Mouse (Mus musculus) right cerebral cortex, adult 2 months (tissue): ENCODE data around the gene Scamp3.

Experiments
- DNase-seq, 2 experiments: peaks; one replicate each; pipeline ENCODE4 v3.0.0; 2021 to 2022; ENCODE audit warnings: low spot score in 2 of 2

Gene Scamp3

GRCm38 (mm10) chr3:89226361-89226760 lies 49.1 kb downstream of the Scamp3 start:
- DNase-seq, result no peak

GRCm38 (mm10) chr3:89226900-89227299 lies 49.6 kb downstream of the Scamp3 start, which contains the start of gene Mtx1:
Gene Mtx1 (minus strand): TSS chr3:89227088.
- no peak for DNase-seq

- peak; percentile 92 to 96 for DNase-seq
Observed at GRCm38 (mm10) chr3:89227307-89228179, 50.3 kb downstream of the Scamp3 start.

- DNase-seq, result peak; percentile 88 to 89
Observed at GRCm38 (mm10) chr3:89228180-89228549, 50.9 kb downstream of the Scamp3 start.

- DNase-seq, result no peak
Observed at GRCm38 (mm10) chr3:89228836-89229235, 51.6 kb downstream of the Scamp3 start, which contains the start of gene Muc1. Gene Muc1 (plus strand): TSS chr3:89229057.

GRCm38 (mm10) chr3:89229276-89229675 lies 52.0 kb downstream of the Scamp3 start:
- DNase-seq, result no peak

DNA sequence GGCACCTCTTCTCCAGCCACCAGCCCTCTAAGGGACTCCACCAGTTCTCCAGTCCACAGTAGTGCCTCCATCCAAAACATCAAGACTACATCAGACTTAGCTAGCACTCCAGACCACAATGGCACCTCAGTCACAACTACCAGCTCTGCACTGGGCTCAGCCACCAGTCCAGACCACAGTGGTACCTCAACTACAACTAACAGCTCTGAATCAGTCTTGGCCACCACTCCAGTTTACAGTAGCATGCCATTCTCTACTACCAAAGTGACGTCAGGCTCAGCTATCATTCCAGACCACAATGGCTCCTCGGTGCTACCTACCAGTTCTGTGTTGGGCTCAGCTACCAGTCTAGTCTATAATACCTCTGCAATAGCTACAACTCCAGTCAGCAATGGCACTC lies 53.3 kb downstream of the Scamp3 start:
- no peak for DNase-seq

DNA sequence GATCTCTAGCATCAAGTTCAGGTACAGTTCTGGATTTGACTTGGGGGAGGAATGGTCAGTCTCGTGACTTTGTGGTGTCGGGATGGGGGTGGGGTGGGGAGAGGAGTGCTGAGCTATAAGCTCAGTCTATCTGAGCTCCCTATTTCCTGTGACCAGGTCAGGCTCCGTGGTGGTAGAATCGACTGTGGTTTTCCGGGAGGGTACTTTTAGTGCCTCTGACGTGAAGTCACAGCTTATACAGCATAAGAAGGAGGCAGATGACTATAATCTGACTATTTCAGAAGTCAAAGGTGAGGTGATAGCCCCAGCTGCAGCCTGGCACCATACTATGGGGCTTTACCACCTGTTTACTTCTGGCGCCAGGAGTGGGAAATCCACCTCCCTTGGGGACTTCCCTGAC lies 54.1 kb downstream of the Scamp3 start:
- DNase-seq, result no peak

- DNase-seq, result no peak
Observed at GRCm38 (mm10) chr3:89231772-89232275, 54.6 kb downstream of the Scamp3 start.
